Mouse (Mus musculus) lung, embryonic 14.5 days (tissue): ENCODE results near the gene Hspa12a. TPM values are rescaled to one million over a fixed set of nuclear protein-coding genes. Genes with fewer than 3 reads are reported as not detected.
A peak's percentile ranks its signal among the peaks of the same experiment; 100 is the strongest.

Experiments
- ATAC-seq: fragments of 200-750 bp; cut with Nextera tagmentation; 2 replicates; pipeline ENCODE4 v1.8.0; 2017; ENCODE audit warnings: mild to moderate bottlenecking, moderate TSS enrichment, moderate library complexity; ENCODE audit not compliant: insufficient read depth
- DNase-seq: peaks from one replicate; pipeline ENCODE4 v3.0.0-alpha.2; 2015
- H3K27ac ChIP-seq: fragments of 300-500 bp; sonication (generic); 2 replicates; pipeline ENCODE4 v1.5.1; 2014; ENCODE audit warnings: low read depth, mild to moderate bottlenecking, moderate library complexity
- H3K27me3 ChIP-seq: fragments of 300-500 bp; sonication (generic); 2 replicates; pipeline ENCODE4 v1.6.1; 2014; ENCODE audit warnings: low read length, control low read depth; ENCODE audit not compliant: insufficient read depth
- H3K36me3 ChIP-seq: fragments of 300-500 bp; sonication (generic); 2 replicates; pipeline ENCODE4 v1.6.1; 2014; ENCODE audit warnings: control low read depth; ENCODE audit not compliant: insufficient read depth
- H3K4me1 ChIP-seq: fragments of 300-500 bp; sonication (generic); 2 replicates; pipeline ENCODE4 v1.6.1; 2014; ENCODE audit warnings: antibody characterized with exemption, control low read depth; ENCODE audit not compliant: insufficient read depth
- H3K4me2 ChIP-seq: fragments of 300-500 bp; sonication (generic); 2 replicates; pipeline ENCODE4 v1.6.1; 2014; ENCODE audit warnings: mild to moderate bottlenecking
- H3K4me3 ChIP-seq: fragments of 300-500 bp; sonication (generic); 2 replicates; pipeline ENCODE4 v1.5.1; 2014; ENCODE audit warnings: low read depth, low read length
- H3K9ac ChIP-seq: fragments of 300-500 bp; sonication (generic); 2 replicates; pipeline ENCODE4 v1.6.1; 2014
- H3K9me3 ChIP-seq: fragments of 300-500 bp; sonication (generic); 2 replicates; pipeline ENCODE4 v1.6.1; 2016; ENCODE audit warnings: low read depth, low read length, control low read depth
- CTCF ChIP-seq: IDR thresholded peaks from 2 replicates; pipeline ENCODE4 v1.5.1; 2016; ENCODE audit warnings: antibody characterized with exemption, low read depth
- WGBS: fragments of 180-500 bp; shearing (Covaris S2); extraction: QIAGEN DNeasy Blood & Tissue Kit; methylation state at CpG from one replicate; pipeline ENCODE4 v1.1.7; 2014; 5-methylcytosine and 5-hydroxymethylcytosine counted together
- polyA plus RNA-seq: library from polyadenylated mRNA; unstranded; fragments of >200 nt; fragmentation: Nextera tagmentation; extraction: Ambion mirVana; gene quantifications from 2 replicates; pipeline ENCODE4 v1.2.1, GENCODE M21; 2014

Hspa12a gene
- polyA plus RNA-seq, 1 experiment from 2014 or later = 3.9 TPM

GRCm38 (mm10) chr19:58860255-58861173 is 82.9 kb downstream of the Hspa12a start:
- TF ChIP-seq CTCF = no peak
- peak overlapping the region; percentile 58 for H3K9ac ChIP-seq
- no peaks in the 10 kb centered on the region for H3K9me3 ChIP-seq
- no peaks in the 10 kb centered on the region for H3K36me3 ChIP-seq
- H3K4me1 ChIP-seq = peaks cover 11% of the 10 kb centered on the region
- peak; percentile 96 for ATAC-seq
- peaks cover 9% of the 10 kb centered on the region; the same call in 1 of the 2 replicates for H3K27me3 ChIP-seq
- WGBS = under 1% methylated on average over 46 of the region's 46 CpGs
- H3K4me3 ChIP-seq = peak overlapping the region; percentile 61
- H3K27ac ChIP-seq = no peak overlapping the region; the same call in 1 of the 2 replicates
- H3K4me2 ChIP-seq = peak overlapping the region; percentile 98
- DNase-seq = peak; percentile 93

DNA sequence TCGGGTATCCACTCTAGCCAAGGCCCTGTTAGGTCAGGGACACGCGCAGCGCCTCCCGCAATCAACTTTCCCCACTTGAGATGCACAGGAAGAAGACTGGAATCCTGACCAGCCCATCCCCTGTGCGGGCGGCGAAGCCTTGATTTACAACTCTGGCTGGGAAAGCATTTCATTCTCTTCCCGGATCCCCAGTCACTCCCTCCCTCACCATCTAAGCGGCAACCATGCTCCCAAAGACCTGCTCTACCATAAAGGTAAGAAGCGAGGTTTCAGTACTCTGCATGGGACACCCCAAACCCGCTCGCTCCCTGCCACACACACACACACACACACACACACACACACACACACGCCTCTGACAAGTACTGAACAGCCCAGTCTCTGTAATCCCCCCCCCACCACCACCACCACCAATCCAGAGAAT is 83.6 kb downstream of the Hspa12a start:
- Histone ChIP-seq H3K9ac (peak overlapping the region; percentile 58), H3K9me3 (no peaks in the 10 kb centered on the region), H3K27ac (no peak overlapping the region), H3K4me1 (peaks cover 11% of the 10 kb centered on the region), H3K36me3 (no peaks in the 10 kb centered on the region), H3K27me3 (peaks cover 9% of the 10 kb centered on the region; the same call in 1 of the 2 replicates), H3K4me2 (peak overlapping the region; percentile 98), H3K4me3 (peak overlapping the region; percentile 61)
- WGBS = 4% methylated on average over 14 of the region's 14 CpGs
- DNase-seq (peak; percentile 23), ATAC-seq (peak; percentile 16)
- TF ChIP-seq CTCF = no peak

DNA sequence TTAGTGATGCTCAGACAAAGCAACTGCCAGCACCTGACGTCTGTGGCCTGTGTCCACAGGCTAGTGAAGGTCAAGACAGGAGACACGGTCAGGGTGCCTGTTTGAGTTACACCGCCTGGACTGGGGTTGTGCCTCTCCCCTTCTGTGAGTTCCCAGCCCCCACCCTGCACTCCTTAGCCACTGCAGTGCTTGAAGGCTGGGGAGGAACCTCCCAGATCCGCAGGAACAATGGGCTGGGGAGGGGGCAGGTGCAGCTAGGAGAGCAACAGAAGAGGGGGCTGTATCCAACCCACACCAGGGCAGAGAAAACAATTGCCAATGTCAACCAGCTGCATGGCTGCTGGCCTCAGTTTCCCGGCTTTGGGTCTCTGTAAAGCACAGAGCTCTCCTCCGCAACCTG is 84.1 kb downstream of the Hspa12a start:
- H3K4me3 ChIP-seq = peak overlapping the region; percentile 61; the same call in 1 of the 2 replicates
- H3K9ac ChIP-seq = no peak overlapping the region
- H3K4me1 ChIP-seq = peaks cover 11% of the 10 kb centered on the region
- DNase-seq = no peak
- no peaks in the 10 kb centered on the region for H3K36me3 ChIP-seq
- 13% methylated on average over 6 of the region's 6 CpGs for WGBS
- H3K27me3 ChIP-seq = peaks cover 9% of the 10 kb centered on the region; the same call in 1 of the 2 replicates
- no peaks in the 10 kb centered on the region for H3K9me3 ChIP-seq
- no peak for TF ChIP-seq CTCF
- H3K27ac ChIP-seq = no peak overlapping the region
- H3K4me2 ChIP-seq = peak overlapping the region; percentile 98
- ATAC-seq = no peak

DNA sequence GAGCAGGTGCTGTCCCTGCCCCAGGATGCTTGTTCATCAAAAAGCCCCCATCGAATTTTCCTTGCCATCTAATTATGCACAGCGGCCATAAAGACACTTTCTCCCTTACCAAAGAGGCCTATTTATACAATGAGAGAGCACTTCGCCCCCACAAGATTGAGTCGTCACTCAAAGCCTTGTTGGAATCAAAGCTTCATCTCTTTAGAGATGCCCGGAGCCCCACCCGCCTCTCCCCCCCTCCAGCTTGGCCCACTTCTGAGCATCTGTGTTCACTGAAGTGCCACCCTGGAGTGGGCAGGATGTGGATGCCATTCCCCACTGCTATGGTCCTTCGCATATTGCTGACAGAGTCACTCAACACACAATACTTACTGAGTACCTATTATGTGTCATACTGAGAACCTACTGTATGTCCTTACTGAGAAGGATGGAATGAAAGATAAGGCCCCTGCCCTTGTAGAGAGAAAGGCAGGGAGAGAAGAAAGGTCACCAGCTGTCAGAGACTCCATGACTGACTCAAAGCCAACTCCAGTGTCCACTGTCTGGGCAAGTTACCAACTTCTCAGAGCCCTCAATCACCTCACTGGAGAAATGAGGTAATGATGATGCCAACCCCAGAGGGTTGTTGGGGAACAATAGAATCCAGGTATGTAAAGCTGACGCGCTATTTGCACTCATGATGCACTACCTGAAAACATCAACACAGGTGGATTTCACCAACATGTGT is 87.2 kb downstream of the Hspa12a start:
- no peak overlapping the region for H3K4me3 ChIP-seq
- no peak for TF ChIP-seq CTCF
- 86% methylated on average over 9 of the region's 9 CpGs for WGBS
- H3K4me2 ChIP-seq = no peak overlapping the region
- no peak overlapping the region for H3K27ac ChIP-seq
- no peaks in the 10 kb centered on the region for H3K36me3 ChIP-seq
- H3K9me3 ChIP-seq = no peaks in the 10 kb centered on the region
- peaks cover 9% of the 10 kb centered on the region; the same call in 1 of the 2 replicates for H3K27me3 ChIP-seq
- ATAC-seq (no peak), DNase-seq (no peak)
- no peak overlapping the region for H3K9ac ChIP-seq
- H3K4me1 ChIP-seq = peaks cover 11% of the 10 kb centered on the region

DNA sequence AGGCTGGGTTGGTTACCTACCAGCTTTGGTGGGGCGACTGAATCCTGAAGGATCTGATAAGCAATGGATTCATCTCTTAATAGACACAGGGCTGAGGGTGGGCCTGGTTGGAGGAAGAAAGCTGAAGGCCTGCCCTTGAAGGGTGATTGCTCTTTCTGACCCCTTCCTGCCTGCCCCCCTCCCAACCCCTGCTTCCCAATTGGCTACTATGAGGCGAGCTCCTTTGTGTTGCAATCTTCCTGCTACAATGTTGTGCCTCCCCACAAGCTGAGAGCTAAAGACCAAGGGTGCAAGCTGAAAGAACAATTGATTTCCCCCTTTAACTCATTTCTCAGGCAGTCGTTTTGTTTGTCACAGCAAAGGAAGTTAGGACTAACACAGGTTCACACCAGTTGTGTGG is 88.6 kb downstream of the Hspa12a start:
- H3K4me3 ChIP-seq = no peak overlapping the region
- no peaks in the 10 kb centered on the region for H3K9me3 ChIP-seq
- H3K4me2 ChIP-seq = no peak overlapping the region
- DNase-seq (no peak), ATAC-seq (no peak)
- H3K36me3 ChIP-seq = no peaks in the 10 kb centered on the region
- H3K9ac ChIP-seq = no peak overlapping the region
- no peak for TF ChIP-seq CTCF
- no peak overlapping the region for H3K27ac ChIP-seq
- H3K4me1 ChIP-seq = peaks cover 6% of the 10 kb centered on the region
- H3K27me3 ChIP-seq = peaks cover 9% of the 10 kb centered on the region; the same call in 1 of the 2 replicates
- 56% methylated on average over 3 of the region's 3 CpGs for WGBS

- Histone ChIP-seq H3K27ac (no peak overlapping the region), H3K4me2 (no peak overlapping the region), H3K36me3 (no peaks in the 10 kb centered on the region), H3K9ac (no peak overlapping the region), H3K9me3 (no peaks in the 10 kb centered on the region), H3K27me3 (no peaks in the 10 kb centered on the region), H3K4me1 (no peaks in the 10 kb centered on the region), H3K4me3 (no peak overlapping the region)
- ATAC-seq (no peak), DNase-seq (no peak)
- WGBS = 49% methylated on average over 10 of the region's 10 CpGs
- TF ChIP-seq CTCF = no peak
Observed at GRCm38 (mm10) chr19:58853036-58853735, 90.3 kb downstream of the Hspa12a start.
